Mouse (Mus musculus) gastrocnemius, postnatal 36 days (tissue): ENCODE results near the gene Cyb561d2. TPM values are rescaled to one million over a fixed set of nuclear protein-coding genes. Genes with fewer than 3 reads are reported as not detected.

Experiments
- DNase-seq, 2 experiments: peaks; one replicate each; pipeline ENCODE4 v3.0.0; 2022
- intact Hi-C: fragments of 180-260 bp; cut with DNase I; formaldehyde crosslinking; loops from one replicate; pipeline ENCODE4 v1.15.1; 2025
- total RNA-seq, 2 experiments: library from RNA; stranded (reverse); gene quantifications; 2 replicates each; pipeline ENCODE4 v1.2.3; 2021

Cyb561d2 gene
- total RNA-seq, 2 experiments from 2014 or later, result 2.3 to 3.4 TPM

DNA sequence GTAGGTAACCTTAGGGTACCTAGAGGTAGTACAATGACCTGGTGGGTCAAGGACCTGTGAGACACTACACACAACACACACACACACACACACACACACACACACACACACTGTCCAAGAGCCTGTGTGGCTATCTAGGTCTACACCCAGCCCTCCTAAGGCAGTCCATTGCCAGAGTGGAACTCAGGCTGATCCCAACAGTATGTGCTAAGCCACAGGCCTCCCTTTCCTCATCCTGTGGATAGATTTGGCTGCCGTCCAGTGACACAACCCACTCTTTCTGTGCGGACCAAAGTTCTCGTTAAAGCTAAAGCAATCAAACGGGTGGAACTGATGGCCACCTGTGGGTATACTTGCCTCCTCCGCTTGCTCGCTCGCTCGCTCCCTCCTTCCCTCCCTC is 51.8 kb downstream of the Cyb561d2 start:
- DNase-seq, result no peak
- intact Hi-C loops, result no loop called here

Other genes with a start within 250 kb of the Cyb561d2 start
- gene Cish, start 246.2 kb downstream of the Cyb561d2 start, total RNA-seq, result 10 to 100 TPM in 1 of 2 experiments, 1 to 10 TPM in 1; 3.9 to 32.3 TPM
- 10 to 100 TPM in 1 of 2 experiments, 1 to 10 TPM in 1; 9.3 to 11.2 TPM for gene Hemk1, start 203.8 kb downstream of the Cyb561d2 start, total RNA-seq
- 10 to 100 TPM; 33.5 to 35.9 TPM for gene 6430571L13Rik, start 201.6 kb downstream of the Cyb561d2 start, total RNA-seq
- gene Cacna2d2, start 142.6 kb downstream of the Cyb561d2 start, total RNA-seq, result under 1 TPM; 0.35 to 0.71 TPM
- gene Tmem115, start 8.2 kb downstream of the Cyb561d2 start, total RNA-seq, result 10 to 100 TPM; 13.3 to 14.3 TPM
- gene Nprl2, start within 50 bp of the Cyb561d2 start, total RNA-seq, result 10 to 100 TPM in 1 of 2 experiments, 1 to 10 TPM in 1; 9.1 to 11.6 TPM
- not detected for gene Zmynd10, start 5.1 kb upstream of the Cyb561d2 start, total RNA-seq
- 10 to 100 TPM; 10.4 to 14.9 TPM for gene Rassf1, start 9.4 kb upstream of the Cyb561d2 start, total RNA-seq
- gene Tusc2, start 21.1 kb upstream of the Cyb561d2 start, total RNA-seq, result 10 to 100 TPM; 28.7 to 35.1 TPM
- 10 to 100 TPM; 12.0 to 16.5 TPM for gene Hyal2, start 25.8 kb upstream of the Cyb561d2 start, total RNA-seq
- 1 to 10 TPM; 2.5 to 2.8 TPM for gene Hyal1, start 34.7 kb upstream of the Cyb561d2 start, total RNA-seq
- 10 to 100 TPM; 11.2 to 14.4 TPM for gene Naa80, start 36.7 kb upstream of the Cyb561d2 start, total RNA-seq
- under 1 TPM; 0.23 to 0.27 TPM for gene Hyal3, start 38.6 kb upstream of the Cyb561d2 start, total RNA-seq
- gene Ifrd2, start 45.4 kb upstream of the Cyb561d2 start, total RNA-seq, result 10 to 100 TPM; 48.2 to 55.8 TPM
- gene Sema3b, start 67.0 kb upstream of the Cyb561d2 start, total RNA-seq, result 10 to 100 TPM; 13.1 to 17.5 TPM
- gene Gnai2, start 93.2 kb upstream of the Cyb561d2 start, total RNA-seq, result 10 to 100 TPM; 65.2 to 70.5 TPM
- 10 to 100 TPM; 60.6 to 81.6 TPM for gene Slc38a3, start 127.3 kb upstream of the Cyb561d2 start, total RNA-seq
- not detected for gene Gnat1, start 137.5 kb upstream of the Cyb561d2 start, total RNA-seq
- gene Sema3f, start 168.3 kb upstream of the Cyb561d2 start, total RNA-seq, result 1 to 10 TPM; 4.9 to 6.1 TPM
- gene Rbm5, start 228.8 kb upstream of the Cyb561d2 start, total RNA-seq, result 10 to 100 TPM; 32.7 to 36.3 TPM